Comparison of ENCODE assay signal across 28 mouse cellular contexts in the genomic region with DNA sequence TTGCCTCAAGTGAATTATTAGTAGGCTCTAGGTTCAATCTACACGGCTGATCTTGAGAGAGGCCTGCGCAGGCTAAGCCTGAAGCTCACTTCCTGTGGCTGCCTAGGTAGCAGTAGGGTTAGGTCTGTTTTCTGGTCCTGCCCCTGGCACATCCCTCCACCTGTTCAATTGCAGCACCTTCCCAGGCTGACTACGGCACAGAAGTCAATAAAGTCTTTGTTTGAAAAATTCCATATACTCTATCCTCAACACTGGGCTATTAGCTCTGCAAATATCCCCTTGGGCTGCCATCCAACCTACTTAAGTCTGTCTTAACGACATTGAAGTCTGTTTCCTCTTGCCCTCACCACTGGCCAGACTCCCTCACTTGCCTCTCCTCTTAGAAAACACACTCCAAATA. TPM values are rescaled to one million over a fixed set of nuclear protein-coding genes. Genes with fewer than 3 reads are reported as not detected.
DNase-seq lines count a peak whose midpoint lies in the region; ATAC-seq lines count a peak whose summit lies in the region.
"Had no signal": no experiment of that assay in that cellular context is flagged by ENCODE, and none has a peak within 500 bp of the region (broad histone marks: within the 10 kb centered on the region; RNA-seq: fewer than 3 reads in every experiment).

No protein-coding gene starts in this region.

- DNase-seq in embryonic facial prominence, embryonic 10.5 days (ENCODE audit: low spot score): no peak
- no peak for DNase-seq in limb, embryonic 10.5 days (ENCODE audit: low spot score)
- DNase-seq in lung, postnatal 14 days: peak; percentile 28
- no peak for DNase-seq in spleen, postnatal 14 days (ENCODE audit: low spot score in 2 of 2)
- no peak for DNase-seq in liver
- DNase-seq: adrenal gland, adult 8-10 months; cerebellum, adult 18-20 months; cerebellum, postnatal 25 days; gastrocnemius, postnatal 36 days; kidney, adult 18-20 months; right cerebral cortex, adult 18-20 months; right cerebral cortex, postnatal 4 days; thymus, postnatal 25 days had no signal

- no peaks in the 10 kb centered on the region for H3K4me1 ChIP-seq in embryonic facial prominence, embryonic 15.5 days
- peaks cover 9% of the 10 kb centered on the region; the same call in 1 of the 2 replicates for H3K4me1 ChIP-seq in embryonic facial prominence, embryonic 10.5 days
- H3K4me1 ChIP-seq in limb, embryonic 12.5 days (replicated peaks): no peaks in the 10 kb centered on the region
- H3K4me1 ChIP-seq in limb, embryonic 10.5 days: no peaks in the 10 kb centered on the region
- H3K4me1 ChIP-seq in stomach, embryonic 16.5 days (ENCODE audit: control insufficient read depth, insufficient read depth, low read length): peaks cover 12% of the 10 kb centered on the region; the same call in 1 of the 2 replicates
- H3K4me1 ChIP-seq: heart, embryonic 12.5 days; liver, embryonic 12.5 days had no signal

- no peaks in the 10 kb centered on the region for H3K36me3 ChIP-seq in embryonic facial prominence, embryonic 15.5 days
- H3K36me3 ChIP-seq in embryonic facial prominence, embryonic 10.5 days (replicated peaks): no peaks in the 10 kb centered on the region
- no peaks in the 10 kb centered on the region for H3K36me3 ChIP-seq in limb, embryonic 12.5 days
- H3K36me3 ChIP-seq in limb, embryonic 10.5 days: no peaks in the 10 kb centered on the region
- no peaks in the 10 kb centered on the region for H3K36me3 ChIP-seq in stomach, embryonic 16.5 days (ENCODE audit: control insufficient read depth, insufficient read depth, low read length)
- H3K36me3 ChIP-seq: forebrain, embryonic 10.5 days; heart, embryonic 12.5 days; liver, embryonic 12.5 days; midbrain, embryonic 10.5 days; neural tube, embryonic 13.5 days had no signal

- 52% methylated on average over 4 of the region's 4 CpGs for WGBS in embryonic facial prominence, embryonic 15.5 days
- WGBS in embryonic facial prominence, embryonic 10.5 days: 72% methylated on average over 4 of the region's 4 CpGs
- WGBS in limb, embryonic 12.5 days: 49% methylated on average over 4 of the region's 4 CpGs
- 76% methylated on average over 4 of the region's 4 CpGs for WGBS in limb, embryonic 10.5 days
- 40% methylated on average over 4 of the region's 4 CpGs for WGBS in stomach, embryonic 16.5 days

- no peaks in the 10 kb centered on the region for H3K27me3 ChIP-seq in embryonic facial prominence, embryonic 15.5 days
- no peaks in the 10 kb centered on the region for H3K27me3 ChIP-seq in embryonic facial prominence, embryonic 10.5 days (replicated peaks; ENCODE audit: low read depth, poor library complexity, severe bottlenecking)
- H3K27me3 ChIP-seq in limb, embryonic 12.5 days: no peaks in the 10 kb centered on the region
- H3K27me3 ChIP-seq in limb, embryonic 10.5 days (ENCODE audit: low read depth, poor library complexity, severe bottlenecking): no peaks in the 10 kb centered on the region
- H3K27me3 ChIP-seq in stomach, embryonic 16.5 days (ENCODE audit: control insufficient read depth, insufficient read depth, low read length): no peaks in the 10 kb centered on the region
- H3K27me3 ChIP-seq: heart, embryonic 12.5 days; liver, embryonic 12.5 days; neural tube, embryonic 13.5 days had no signal

- no peak overlapping the region for H3K27ac ChIP-seq in embryonic facial prominence, embryonic 15.5 days (replicated peaks)
- no peak overlapping the region for H3K27ac ChIP-seq in embryonic facial prominence, embryonic 10.5 days (replicated peaks)
- H3K27ac ChIP-seq in limb, embryonic 12.5 days: no peak overlapping the region
- H3K27ac ChIP-seq in limb, embryonic 10.5 days: no peak overlapping the region
- H3K27ac ChIP-seq in stomach, embryonic 16.5 days (ENCODE audit: low read length): 0 out of 2 replicates have a peak overlapping the region, but pooled peaks have one; percentile 38
- H3K27ac ChIP-seq: forebrain, embryonic 10.5 days; hindbrain, postnatal 0 days; kidney, postnatal 0 days; liver, embryonic 12.5 days; macrophage; midbrain, embryonic 10.5 days; neural tube, embryonic 13.5 days had no signal

- no peak overlapping the region for H3K4me3 ChIP-seq in embryonic facial prominence, embryonic 15.5 days (replicated peaks)
- H3K4me3 ChIP-seq in embryonic facial prominence, embryonic 10.5 days: no peak overlapping the region
- H3K4me3 ChIP-seq in limb, embryonic 12.5 days (replicated peaks): no peak overlapping the region
- H3K4me3 ChIP-seq in limb, embryonic 10.5 days: no peak overlapping the region
- no peak overlapping the region for H3K4me3 ChIP-seq in stomach, embryonic 16.5 days (replicated peaks; ENCODE audit: low read length)
- H3K4me3 ChIP-seq: forebrain, embryonic 10.5 days; heart, embryonic 12.5 days; liver, embryonic 12.5 days; midbrain, embryonic 10.5 days; myocyte; neural tube, embryonic 13.5 days had no signal

- ATAC-seq in embryonic facial prominence, embryonic 15.5 days (ENCODE audit: insufficient number of reproducible peaks, low FRiP score, low TSS enrichment, low read depth): 0 out of 2 replicates have a peak, but pooled peaks have one; percentile 24
- 0 out of 2 replicates have a peak, but pooled peaks have one; percentile 30 for ATAC-seq in limb, embryonic 12.5 days (ENCODE audit: insufficient number of reproducible peaks, insufficient read depth, low FRiP score, low TSS enrichment, low read depth)
- peak; percentile 62 for ATAC-seq in stomach, embryonic 16.5 days (ENCODE audit: insufficient read depth, low FRiP score)
- ATAC-seq: activated CD4-positive, CD25-positive, alpha-beta regulatory T cell, adult 4 months; forebrain, embryonic 16.5 days; hindbrain, postnatal 0 days; liver, embryonic 12.5 days; midbrain, embryonic 16.5 days had no signal

- no peak overlapping the region for H3K4me2 ChIP-seq in embryonic facial prominence, embryonic 15.5 days (replicated peaks)
- H3K4me2 ChIP-seq in limb, embryonic 12.5 days: no peak overlapping the region
- no peak overlapping the region for H3K4me2 ChIP-seq in stomach, embryonic 16.5 days (ENCODE audit: low read depth, low read length)
- H3K4me2 ChIP-seq: heart, embryonic 12.5 days; liver, embryonic 12.5 days; neural tube, embryonic 13.5 days had no signal

- no peaks in the 10 kb centered on the region for H3K9me3 ChIP-seq in embryonic facial prominence, embryonic 15.5 days (replicated peaks)
- H3K9me3 ChIP-seq in embryonic facial prominence, embryonic 10.5 days: no peaks in the 10 kb centered on the region
- no peaks in the 10 kb centered on the region for H3K9me3 ChIP-seq in limb, embryonic 12.5 days
- H3K9me3 ChIP-seq in limb, embryonic 10.5 days (replicated peaks): no peaks in the 10 kb centered on the region
- no peaks in the 10 kb centered on the region for H3K9me3 ChIP-seq in stomach, embryonic 16.5 days (replicated peaks; ENCODE audit: control insufficient read depth, low read length)
- H3K9me3 ChIP-seq: forebrain, embryonic 10.5 days; heart, embryonic 12.5 days; liver, embryonic 12.5 days; midbrain, embryonic 10.5 days; neural tube, embryonic 13.5 days had no signal

- no peak overlapping the region for H3K9ac ChIP-seq in embryonic facial prominence, embryonic 15.5 days
- no peak overlapping the region for H3K9ac ChIP-seq in limb, embryonic 12.5 days (replicated peaks)
- H3K9ac ChIP-seq in stomach, embryonic 16.5 days (ENCODE audit: low read length): no peak overlapping the region
- H3K9ac ChIP-seq: heart, embryonic 12.5 days; liver, embryonic 12.5 days; neural tube, embryonic 13.5 days had no signal

RNA-seq across cellular contexts. Expression of a gene that starts 10.8 kb away (rescaled TPM):
- polyA plus RNA-seq in embryonic facial prominence, embryonic 15.5 days (2015; fragmentation: Nextera tagmentation; extraction: Ambion mirVana): 18.9 and 20.4 TPM in 2 replicates
- 16.8 and 19.5 TPM in 2 replicates for polyA plus RNA-seq in embryonic facial prominence, embryonic 10.5 days (2016; fragmentation: Nextera tagmentation; extraction: Ambion mirVana)
- polyA plus RNA-seq in limb, embryonic 12.5 days (2016; fragmentation: Nextera tagmentation; extraction: Ambion mirVana): 24.5 and 25.0 TPM in 2 replicates
- polyA plus RNA-seq in limb, embryonic 10.5 days (2016; fragmentation: Nextera tagmentation; extraction: Ambion mirVana): 16.0 and 18.7 TPM in 2 replicates
- polyA plus RNA-seq in stomach, embryonic 16.5 days (2015; fragmentation: Nextera tagmentation; extraction: Ambion mirVana): 8.7 and 9.2 TPM in 2 replicates
- polyA plus RNA-seq: activated CD4-positive, CD25-positive, alpha-beta regulatory T cell, adult 4 months; macrophage; myocyte had no signal
